Mouse (Mus musculus) adipocyte (in vitro differentiated cells): ENCODE data around the gene Pnpla1.

ENCODE experiments used
- DNase-seq: peaks from one replicate; pipeline ENCODE4 v3.0.0-alpha.2; 2016; ENCODE audit warnings: low spot score

Pnpla1 gene

GRCm38 (mm10) chr17:28885231-28885630 lies 27.0 kb downstream of the Pnpla1 start:
- no peak for DNase-seq

- DNase-seq = no peak
Measured at GRCm38 (mm10) chr17:28886266-28886665, 28.1 kb downstream of the Pnpla1 start.

- DNase-seq = no peak
Measured at GRCm38 (mm10) chr17:28894050-28894767, 36.0 kb downstream of the Pnpla1 start.

GRCm38 (mm10) chr17:28895217-28895875 lies 37.1 kb downstream of the Pnpla1 start:
- no peak for DNase-seq

- DNase-seq = no peak
Measured at GRCm38 (mm10) chr17:28896095-28896780, 38.0 kb downstream of the Pnpla1 start.

GRCm38 (mm10) chr17:28897817-28898216 lies 39.6 kb downstream of the Pnpla1 start:
- no peak for DNase-seq

GRCm38 (mm10) chr17:28898249-28898648 lies 40.0 kb downstream of the Pnpla1 start:
- DNase-seq = no peak

GRCm38 (mm10) chr17:28899427-28899826 lies 41.2 kb downstream of the Pnpla1 start:
- DNase-seq = no peak

GRCm38 (mm10) chr17:28901559-28901958 lies 43.3 kb downstream of the Pnpla1 start:
- no peak for DNase-seq

GRCm38 (mm10) chr17:28904546-28905376 lies 46.5 kb downstream of the Pnpla1 start:
- DNase-seq = peak; percentile 65

GRCm38 (mm10) chr17:28905377-28905916 lies 47.2 kb downstream of the Pnpla1 start:
- no peak for DNase-seq

GRCm38 (mm10) chr17:28907959-28908358 lies 49.7 kb downstream of the Pnpla1 start:
- peak; percentile 52 for DNase-seq

- DNase-seq = no peak
Measured at GRCm38 (mm10) chr17:28909252-28909941, 51.2 kb downstream of the Pnpla1 start.

GRCm38 (mm10) chr17:28910139-28910538 lies 51.9 kb downstream of the Pnpla1 start:
- DNase-seq = no peak

GRCm38 (mm10) chr17:28913200-28913599 lies 55.0 kb downstream of the Pnpla1 start:
- DNase-seq = peak; percentile 97

GRCm38 (mm10) chr17:28913940-28914339 lies 55.7 kb downstream of the Pnpla1 start:
- DNase-seq = peak; percentile 53

GRCm38 (mm10) chr17:28915060-28915628 lies 56.9 kb downstream of the Pnpla1 start, which contains the start of gene 4930539E08Rik:
4930539E08Rik (minus strand) TSS chr17:28915324.
- no peak for DNase-seq

- no peak for DNase-seq
Measured at GRCm38 (mm10) chr17:28916520-28916919, 58.3 kb downstream of the Pnpla1 start.

GRCm38 (mm10) chr17:28921086-28921485 lies 62.9 kb downstream of the Pnpla1 start:
- no peak for DNase-seq

GRCm38 (mm10) chr17:28922096-28922495 lies 63.9 kb downstream of the Pnpla1 start:
- no peak for DNase-seq
